Mouse (Mus musculus) liver, embryonic 14.5 days (tissue): Measurements from ENCODE around the gene Fam163b. TPM values are rescaled to one million over a fixed set of nuclear protein-coding genes. Genes with fewer than 3 reads are reported as not detected.

ENCODE experiments used
- ATAC-seq: fragments of 200-750 bp; cut with Nextera tagmentation; 2 replicates; pipeline ENCODE4 v1.8.0; 2017; ENCODE audit warnings: moderate number of reproducible peaks, mild to moderate bottlenecking, moderate library complexity; ENCODE audit not compliant: insufficient read depth
- DNase-seq, 3 experiments: peaks; one replicate each; pipeline ENCODE4 v3.0.0-alpha.2; 2012 to 2013; ENCODE audit warnings: low read depth in 3 of 3, low spot score in 3 of 3
- H3K27ac ChIP-seq: fragments of 300-500 bp; sonication (generic); 2 replicates; pipeline ENCODE4 v1.5.1; 2014; ENCODE audit warnings: moderate library complexity, mild to moderate bottlenecking, control low read depth, inconsistent platforms
- H3K27me3 ChIP-seq: fragments of 300-500 bp; sonication (generic); 2 replicates; pipeline ENCODE4 v1.6.1; 2014; ENCODE audit warnings: mild to moderate bottlenecking, low read length, moderate library complexity; ENCODE audit not compliant: control insufficient read depth, insufficient read depth
- H3K36me3 ChIP-seq: fragments of 300-500 bp; sonication (generic); replicated peaks from 2 replicates; pipeline ENCODE4 v1.6.1; 2014; ENCODE audit warnings: low read depth; ENCODE audit not compliant: control insufficient read depth, insufficient read depth
- H3K4me1 ChIP-seq, 2 experiments: fragments of 200-500 bp in 1 of 2; fragments of 300-500 bp in 1 of 2; sonication (generic) in 1 of 2; replicated peaks; 2 replicates each; pipeline ENCODE4 v1.6.1; 2012 to 2014; ENCODE audit warnings: antibody characterized with exemption in 1 of 2, inconsistent platforms in 1 of 2, low read length in 1 of 2; ENCODE audit not compliant: control insufficient read depth in 2 of 2, insufficient read depth in 2 of 2
- H3K4me2 ChIP-seq: fragments of 300-500 bp; sonication (generic); 2 replicates; pipeline ENCODE4 v1.6.1; 2014; ENCODE audit warnings: low read depth, mild to moderate bottlenecking, control low read depth, moderate library complexity
- H3K4me3 ChIP-seq, 2 experiments: fragments of 200-500 bp in 1 of 2; fragments of 300-500 bp in 1 of 2; sonication (generic) in 1 of 2; 2 replicates each; pipeline ENCODE4 v1.5.1; 2012 to 2014; ENCODE audit warnings: low read depth in 2 of 2, low read length in 2 of 2, mild to moderate bottlenecking in 2 of 2, control low read depth in 1 of 2, inconsistent platforms in 1 of 2, moderate library complexity in 1 of 2; ENCODE audit not compliant: insufficient read depth in 1 of 2
- H3K9ac ChIP-seq: fragments of 300-500 bp; sonication (generic); replicated peaks from 2 replicates; pipeline ENCODE4 v1.6.1; 2014; ENCODE audit warnings: mild to moderate bottlenecking, control low read depth, moderate library complexity
- H3K9me3 ChIP-seq: fragments of 300-500 bp; sonication (generic); 2 replicates; pipeline ENCODE4 v1.6.1; 2016; ENCODE audit warnings: low read length, mixed read lengths; ENCODE audit not compliant: control insufficient read depth
- CTCF ChIP-seq: IDR thresholded peaks from 2 replicates; pipeline ENCODE4 v1.5.1; 2016; ENCODE audit warnings: antibody characterized with exemption, low read depth, control low read depth
- EP300 ChIP-seq: IDR thresholded peaks from 2 replicates; pipeline ENCODE4 v1.6.1; 2016; ENCODE audit warnings: antibody characterized with exemption, low read depth
- WGBS: fragments of 180-500 bp; shearing (Covaris S2); extraction: QIAGEN DNeasy Blood & Tissue Kit; methylation state at CpG from one replicate; pipeline ENCODE4 v1.1.7; 2014; ENCODE audit not compliant: insufficient replicate concordance; 5-methylcytosine and 5-hydroxymethylcytosine counted together
- polyA plus RNA-seq, 2 experiments: library from polyadenylated mRNA; depleted of rRNA in 1 of 2; stranded (reverse) in 1 of 2; unstranded in 1 of 2; fragments of >200 nt; fragmentation: Nextera tagmentation in 1 of 2; extraction: Ambion mirVana in 1 of 2; gene quantifications; 2 replicates each; pipeline versions ENCODE4 v1.2.1 to v1.2.3; 2012 to 2014

The Fam163b gene
- polyA plus RNA-seq, 2 experiments: 0.01 TPM; not detected in 1

DNA sequence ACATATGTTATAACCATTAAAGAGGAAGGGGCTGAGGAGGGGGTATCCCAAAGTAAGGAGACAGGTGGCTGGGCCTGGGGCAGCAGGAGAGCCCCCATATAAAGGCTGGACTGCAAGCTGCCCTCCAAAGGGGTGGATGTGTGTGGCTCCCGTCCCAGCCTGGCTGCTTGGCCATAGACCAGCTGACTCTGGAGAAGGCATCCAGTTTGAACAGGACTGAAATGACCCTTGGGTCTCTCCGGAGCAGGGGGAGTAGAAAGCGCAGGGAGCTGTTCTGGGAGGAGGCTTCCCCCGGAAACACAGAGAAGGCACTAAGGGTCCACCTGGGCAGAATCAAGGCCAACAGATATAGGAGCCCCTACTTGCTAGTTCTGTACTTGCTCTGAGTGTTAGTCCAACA, 67.5 kb downstream of the Fam163b start:
- no peak overlapping the region for H3K4me2 ChIP-seq
- no peak overlapping the region for H3K4me3 ChIP-seq
- 69% methylated on average over 4 of the region's 4 CpGs for WGBS
- no peaks in the 10 kb centered on the region for H3K36me3 ChIP-seq
- no peaks in the 10 kb centered on the region for H3K9me3 ChIP-seq
- peaks cover 4% of the 10 kb centered on the region for H3K27me3 ChIP-seq
- DNase-seq (no peak), ATAC-seq (no peak)
- no peaks in the 10 kb centered on the region for H3K4me1 ChIP-seq
- H3K9ac ChIP-seq: no peak overlapping the region
- H3K27ac ChIP-seq: no peak overlapping the region
- TF ChIP-seq EP300 (no peak), CTCF (no peak)

DNA sequence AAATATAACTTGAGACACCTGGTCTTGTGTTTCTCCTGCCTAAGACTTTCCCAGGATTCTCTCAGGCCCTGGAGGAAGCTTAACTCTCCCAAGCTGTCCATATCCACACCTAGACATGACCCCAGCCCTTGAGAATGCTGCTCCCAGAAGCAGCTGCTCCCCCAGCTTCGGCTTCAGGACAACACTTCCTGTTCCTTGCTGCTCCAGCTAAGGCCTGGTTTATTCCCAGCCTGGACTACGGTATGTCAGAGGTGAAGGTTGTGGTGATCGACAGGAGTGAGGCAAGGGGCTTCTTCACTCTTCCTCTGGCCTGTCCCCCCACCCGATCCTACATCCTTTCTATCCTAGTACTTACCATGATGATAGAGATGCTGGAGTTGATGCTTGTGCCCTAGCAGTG, 68.9 kb downstream of the Fam163b start:
- TF ChIP-seq CTCF (no peak), EP300 (no peak)
- ATAC-seq (no peak), DNase-seq (no peak)
- Histone ChIP-seq H3K27ac (no peak overlapping the region), H3K4me3 (no peak overlapping the region), H3K4me2 (no peak overlapping the region), H3K9ac (no peak overlapping the region), H3K36me3 (no peaks in the 10 kb centered on the region), H3K4me1 (no peaks in the 10 kb centered on the region), H3K27me3 (no peaks in the 10 kb centered on the region), H3K9me3 (no peaks in the 10 kb centered on the region)
- WGBS: 47% methylated on average over 4 of the region's 4 CpGs

DNA sequence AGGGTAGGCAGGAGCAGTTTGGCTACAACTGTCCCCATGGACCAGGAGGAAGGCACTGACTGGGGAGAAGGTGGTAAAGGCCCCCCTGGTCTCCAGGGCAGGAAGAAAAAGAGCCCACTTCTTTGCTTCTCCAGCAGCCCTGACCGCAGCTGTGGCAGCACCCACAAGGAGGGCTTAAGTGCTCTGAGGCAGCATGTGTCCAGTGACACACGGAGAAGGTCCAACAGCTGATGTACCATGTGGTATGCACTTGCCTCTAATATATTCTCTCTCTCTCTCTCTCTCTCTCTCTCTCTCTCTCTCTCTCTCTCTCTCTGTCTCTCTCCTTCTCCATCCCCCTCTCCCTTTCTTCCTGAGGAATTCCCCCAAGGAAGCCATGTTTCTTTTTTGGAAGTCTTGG, 70.3 kb downstream of the Fam163b start, which contains the start of gene Mymk:
TSS of gene Mymk (minus strand) at position 202 of the 400 bp plus-strand sequence.
- H3K4me2 ChIP-seq: no peak within 1 kb of the TSS
- DNase-seq (no peak), ATAC-seq (no peak)
- H3K27me3 ChIP-seq: no peaks in the 10 kb centered on the region
- no peak for TF ChIP-seq CTCF
- no peak for TF ChIP-seq EP300
- 53% methylated on average over 2 of the region's 2 CpGs for WGBS
- H3K4me3 ChIP-seq: no peak within 1 kb of the TSS
- no peaks in the 10 kb centered on the region for H3K9me3 ChIP-seq
- no peak within 1 kb of the TSS for H3K27ac ChIP-seq
- H3K9ac ChIP-seq: no peak within 1 kb of the TSS
- no peaks in the 10 kb centered on the region for H3K4me1 ChIP-seq
- H3K36me3 ChIP-seq: no peaks in the 10 kb centered on the region

DNA sequence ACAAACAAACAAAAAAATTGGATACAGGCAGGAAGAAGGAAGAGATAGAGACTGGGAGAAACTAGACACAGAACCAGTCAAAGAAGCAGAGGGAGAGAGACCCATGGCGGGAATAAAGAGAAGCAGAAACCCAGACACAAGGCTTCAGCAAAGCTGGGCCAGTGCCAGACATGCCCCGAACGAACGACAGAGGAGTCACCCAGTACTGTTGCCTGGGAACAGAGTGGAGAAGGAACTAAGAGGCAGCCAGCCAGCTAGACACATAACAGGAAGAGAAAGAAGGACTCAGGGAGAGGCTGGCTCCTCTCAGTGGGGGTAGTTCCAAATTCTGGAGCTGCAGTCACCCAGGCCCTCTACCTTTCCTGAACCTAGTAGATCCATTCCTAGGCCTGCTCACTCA, 71.2 kb downstream of the Fam163b start:
- Histone ChIP-seq H3K27me3 (no peaks in the 10 kb centered on the region), H3K4me2 (no peak overlapping the region), H3K27ac (no peak overlapping the region), H3K9me3 (no peaks in the 10 kb centered on the region), H3K4me3 (no peak overlapping the region), H3K36me3 (no peaks in the 10 kb centered on the region), H3K9ac (no peak overlapping the region), H3K4me1 (no peaks in the 10 kb centered on the region)
- TF ChIP-seq CTCF (no peak), EP300 (no peak)
- ATAC-seq (no peak), DNase-seq (no peak)
- WGBS: 13% methylated on average over 4 of the region's 4 CpGs

DNA sequence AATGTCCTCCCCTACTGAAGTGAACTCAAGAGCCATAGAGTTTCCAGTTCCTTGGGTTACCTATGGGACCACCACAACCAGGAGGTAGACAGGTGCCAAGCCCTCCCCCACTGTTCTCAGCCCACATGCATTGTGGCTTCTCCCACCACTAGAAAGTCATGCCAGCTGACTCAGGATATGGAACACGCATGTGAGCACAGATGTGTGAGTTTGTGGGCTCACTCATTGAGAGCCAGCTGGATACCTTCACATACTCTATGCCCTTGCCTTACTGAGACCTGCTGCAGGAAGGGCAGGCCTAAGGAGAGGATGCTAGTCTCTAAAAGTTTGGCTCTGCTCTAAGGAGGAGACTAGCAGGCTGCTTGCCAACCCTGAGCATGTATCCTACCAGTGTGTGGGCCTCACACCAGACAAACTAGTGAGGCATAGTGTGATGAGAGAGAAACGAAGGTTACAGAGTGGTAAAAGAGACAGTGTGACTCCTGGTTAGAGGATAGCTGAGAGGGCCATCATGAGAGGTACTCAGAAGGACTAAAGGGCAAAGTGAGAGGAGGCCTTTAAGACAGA, 72.0 kb downstream of the Fam163b start:
- Histone ChIP-seq H3K4me3 (no peak overlapping the region), H3K36me3 (no peaks in the 10 kb centered on the region), H3K27ac (no peak overlapping the region), H3K27me3 (no peaks in the 10 kb centered on the region), H3K4me1 (no peaks in the 10 kb centered on the region), H3K9ac (no peak overlapping the region), H3K9me3 (no peaks in the 10 kb centered on the region), H3K4me2 (no peak overlapping the region)
- DNase-seq (no peak), ATAC-seq (no peak)
- 34% methylated on average over 2 of the region's 2 CpGs for WGBS
- TF ChIP-seq EP300 (no peak), CTCF (no peak)
